Mouse (Mus musculus): ENCODE measurements at regions not wholly inside any gene's neighbourhood (a gene's known extent, or its start where the extent isn't known, plus 50 kb on each side); places are given as distances from the start of the nearest gene placed in this dataset.

- DNase-seq: no peak
Measured at GRCm38 (mm10) chr7:129818833-129819232, 227.2 kb downstream of the Wdr11 start.

- DNase-seq: no peak
Measured at GRCm38 (mm10) chr7:129819651-129820050, 228.0 kb downstream of the Wdr11 start.

- DNase-seq: no peak
Measured at GRCm38 (mm10) chr7:129828970-129829369, 237.3 kb downstream of the Wdr11 start.

GRCm38 (mm10) chr7:129832830-129833229 is 241.2 kb downstream of the Wdr11 start:
- DNase-seq: peak; percentile 25 to 51

GRCm38 (mm10) chr7:129842303-129843122 is 250.8 kb downstream of the Wdr11 start:
- DNase-seq: no peak

- no peak for DNase-seq
Measured at GRCm38 (mm10) chr7:129847136-129847535, 255.5 kb downstream of the Wdr11 start.

- DNase-seq: no peak
Measured at GRCm38 (mm10) chr7:129853596-129853995, 261.9 kb downstream of the Wdr11 start.

- DNase-seq: no peak
Measured at GRCm38 (mm10) chr7:129854942-129855341, 263.3 kb downstream of the Wdr11 start.

- no peak for DNase-seq
Measured at GRCm38 (mm10) chr7:129862966-129863365, 271.3 kb downstream of the Wdr11 start.

- DNase-seq: no peak
Measured at GRCm38 (mm10) chr7:129865536-129865935, 273.9 kb downstream of the Wdr11 start.

GRCm38 (mm10) chr7:129872208-129872790 is 280.6 kb downstream of the Wdr11 start:
- DNase-seq: no peak

- no peak for DNase-seq
Measured at GRCm38 (mm10) chr7:129876202-129876851, 284.7 kb downstream of the Wdr11 start.

GRCm38 (mm10) chr7:129876852-129877223 is 285.2 kb downstream of the Wdr11 start:
- no peak for DNase-seq

GRCm38 (mm10) chr7:129896291-129896690 is 304.6 kb downstream of the Wdr11 start:
- no peak for DNase-seq

GRCm38 (mm10) chr7:129897511-129897910 is 305.8 kb downstream of the Wdr11 start:
- no peak for DNase-seq

GRCm38 (mm10) chr7:129902256-129902655 is 310.6 kb downstream of the Wdr11 start:
- DNase-seq: no peak

- peak; percentile 24 to 40 for DNase-seq
Measured at GRCm38 (mm10) chr7:129903126-129903525, 311.5 kb downstream of the Wdr11 start.

GRCm38 (mm10) chr7:129906131-129906530 is 314.5 kb downstream of the Wdr11 start:
- DNase-seq: no peak

- DNase-seq: no peak
Measured at GRCm38 (mm10) chr7:129908826-129909225, 317.2 kb downstream of the Wdr11 start.

GRCm38 (mm10) chr7:129909730-129910129 is 318.1 kb downstream of the Wdr11 start:
- DNase-seq: no peak

GRCm38 (mm10) chr7:129910826-129911225 is 319.2 kb downstream of the Wdr11 start:
- peak in 1 of 2 experiments; percentile 7 for DNase-seq

GRCm38 (mm10) chr7:129914871-129915270 is 323.2 kb downstream of the Wdr11 start:
- DNase-seq: no peak

GRCm38 (mm10) chr7:129918240-129919200 is 326.9 kb downstream of the Wdr11 start:
- DNase-seq: no peak
